Mouse (Mus musculus): Measurements from ENCODE around the gene Sell.

- TF ChIP-seq POLR2A (IDR thresholded peaks at IDR 0.05; ENCODE audit: control insufficient read depth, extremely low read depth, insufficient read depth, low read length, poor library complexity) (no peak), CTCF (IDR thresholded peaks at IDR 0.05; ENCODE audit: borderline replicate concordance, control insufficient read depth, extremely low read depth, insufficient read depth, low read length, poor library complexity) (no peak)
Observed at GRCm38 (mm10) chr1:164119892-164120776, 58.4 kb downstream of the Sell start.
